Mouse (Mus musculus) brain, embryonic 14.5 days (tissue): Measurements from ENCODE around the gene Rasl10a. TPM values are rescaled to one million over a fixed set of nuclear protein-coding genes. Genes with fewer than 3 reads are reported as not detected.

Source experiments
- DNase-seq: peaks from one replicate; pipeline ENCODE4 v3.0.0-alpha.2; 2011; ENCODE audit warnings: low read depth
- CTCF ChIP-seq: fragments of 200-500 bp; IDR thresholded peaks from 2 replicates; pipeline ENCODE4 v1.5.1; 2012; ENCODE audit warnings: inconsistent platforms, mild to moderate bottlenecking, moderate library complexity, borderline replicate concordance; ENCODE audit not compliant: insufficient read depth, insufficient read length; ENCODE audit errors: extremely low read depth
- POLR2A ChIP-seq: fragments of 200-500 bp; IDR thresholded peaks from 2 replicates; pipeline ENCODE4 v1.6.1; 2012; ENCODE audit warnings: mild to moderate bottlenecking, inconsistent platforms, borderline replicate concordance; ENCODE audit not compliant: poor library complexity, insufficient read depth, insufficient read length, severe bottlenecking; ENCODE audit errors: extremely low read depth
- polyA plus RNA-seq: library from polyadenylated mRNA; depleted of rRNA; stranded (reverse); fragments of >200 nt; gene quantifications from 2 replicates; pipeline ENCODE4 v1.2.3, GENCODE M21; 2012; rRNA removed

Gene Rasl10a
- polyA plus RNA-seq, 1 experiment, result 0.41 TPM

GRCm38 (mm10) chr11:5098736-5099542 lies 41.0 kb downstream of the Rasl10a start, which contains the start of the genes Rhbdd3 and Ewsr1:
Gene Rhbdd3 (plus strand): TSS chr11:5098926.
Gene Ewsr1 (minus strand): TSS chr11:5099266.
- TF ChIP-seq CTCF (no peak), POLR2A (peak; percentile 74; the same call in 1 of the 2 replicates)
- DNase-seq, result peak; percentile 98

GRCm38 (mm10) chr11:5099576-5100183 lies 41.8 kb downstream of the Rasl10a start:
- TF ChIP-seq CTCF (no peak), POLR2A (no peak)

GRCm38 (mm10) chr11:5100283-5100682 lies 42.4 kb downstream of the Rasl10a start:
- no peak for DNase-seq
- TF ChIP-seq POLR2A, result no peak
- peak; percentile 17; the same call in 1 of the 2 replicates for TF ChIP-seq CTCF

More at GRCm38 (mm10) chr11:5099576-5100183, 41.8 kb downstream of the Rasl10a start:
- peak; percentile 92 for DNase-seq

GRCm38 (mm10) chr11:5100801-5101200 lies 42.9 kb downstream of the Rasl10a start:
- TF ChIP-seq CTCF (no peak), POLR2A (no peak)
- DNase-seq, result peak; percentile 5

GRCm38 (mm10) chr11:5101641-5102040 lies 43.7 kb downstream of the Rasl10a start:
- DNase-seq, result peak; percentile 1
- TF ChIP-seq CTCF (no peak), POLR2A (no peak)

- TF ChIP-seq CTCF (no peak), POLR2A (no peak)
- DNase-seq, result no peak
These were observed 44.5 kb downstream of the Rasl10a start for GRCm38 (mm10) chr11:5102384-5102783.

GRCm38 (mm10) chr11:5103986-5104509 lies 46.1 kb downstream of the Rasl10a start:
- TF ChIP-seq POLR2A, result no peak
- no peak for TF ChIP-seq CTCF
- no peak for DNase-seq

- no peak for DNase-seq
- no peak for TF ChIP-seq POLR2A
- no peak for TF ChIP-seq CTCF
These were observed 51.5 kb downstream of the Rasl10a start for GRCm38 (mm10) chr11:5109441-5109840.

Other genes starting within 250 kb of the Rasl10a start
- gene Nf2, start 208.6 kb upstream of the Rasl10a start, polyA plus RNA-seq, result 82.3 and 96.3 TPM in 2 replicates
- 101 and 117 TPM in 2 replicates for gene Nipsnap1, start 184.2 kb upstream of the Rasl10a start, polyA plus RNA-seq
- gene Thoc5, start 162.8 kb upstream of the Rasl10a start, polyA plus RNA-seq, result 75.1 and 84.7 TPM in 2 replicates
- 1.5 and 4.9 TPM in 2 replicates for gene Nefh, start 110.1 kb upstream of the Rasl10a start, polyA plus RNA-seq
- gene Ap1b1, start 71.3 kb upstream of the Rasl10a start, polyA plus RNA-seq, result 110 and 115 TPM in 2 replicates
- gene Gas2l1, start 7.2 kb downstream of the Rasl10a start, polyA plus RNA-seq, result 32.6 and 38.1 TPM in 2 replicates
- 41.9 and 51.4 TPM in 2 replicates for gene Rhbdd3, start 40.8 kb downstream of the Rasl10a start, polyA plus RNA-seq
- gene Ewsr1, start 41.1 kb downstream of the Rasl10a start, polyA plus RNA-seq, result 402 and 518 TPM in 2 replicates
- gene Emid1, start 94.1 kb downstream of the Rasl10a start, polyA plus RNA-seq, result 10.3 and 13.4 TPM in 2 replicates
- gene Kremen1, start 203.4 kb downstream of the Rasl10a start, polyA plus RNA-seq, result 9.2 and 11.4 TPM in 2 replicates